Mouse (Mus musculus) gonadal fat pad, adult 2 months (tissue): ENCODE results near the gene Slc22a12. TPM values are rescaled to one million over a fixed set of nuclear protein-coding genes. Genes with fewer than 3 reads are reported as not detected.

Experiments used
- DNase-seq: peaks from one replicate; pipeline ENCODE4 v3.0.0-alpha.2; 2012; ENCODE audit warnings: low read depth
- polyA plus RNA-seq: library from polyadenylated mRNA; depleted of rRNA; stranded (reverse); fragments of >200 nt; gene quantifications from 2 replicates; pipeline ENCODE4 v1.2.3, GENCODE M21; 2012

The Slc22a12 gene
- polyA plus RNA-seq, 1 experiment = 0.24 TPM

- no peak for DNase-seq
These were observed 2.6 kb downstream of the Slc22a12 start for GRCm38 (mm10) chr19:6540191-6540590.

GRCm38 (mm10) chr19:6539592-6539991 lies 3.2 kb downstream of the Slc22a12 start:
- no peak for DNase-seq

- DNase-seq = no peak
These were observed 4.3 kb downstream of the Slc22a12 start for GRCm38 (mm10) chr19:6538546-6538945.

GRCm38 (mm10) chr19:6537526-6537925 lies 5.3 kb downstream of the Slc22a12 start:
- DNase-seq = no peak

- no peak for DNase-seq
These were observed 6.1 kb downstream of the Slc22a12 start for GRCm38 (mm10) chr19:6536696-6537095.

GRCm38 (mm10) chr19:6536201-6536600 lies 6.6 kb downstream of the Slc22a12 start:
- no peak for DNase-seq

- no peak for DNase-seq
These were observed 8.8 kb downstream of the Slc22a12 start for GRCm38 (mm10) chr19:6534118-6534415.

- DNase-seq = no peak
These were observed 9.3 kb downstream of the Slc22a12 start for GRCm38 (mm10) chr19:6533290-6534117.

GRCm38 (mm10) chr19:6532656-6533055 lies 10.2 kb downstream of the Slc22a12 start:
- no peak for DNase-seq

GRCm38 (mm10) chr19:6531832-6532471 lies 10.9 kb downstream of the Slc22a12 start:
- DNase-seq = no peak

- DNase-seq = no peak
These were observed 11.7 kb downstream of the Slc22a12 start for GRCm38 (mm10) chr19:6531011-6531631.

- DNase-seq = no peak
These were observed 12.5 kb downstream of the Slc22a12 start for GRCm38 (mm10) chr19:6530359-6530758.

GRCm38 (mm10) chr19:6529265-6529985 lies 13.4 kb downstream of the Slc22a12 start:
- no peak for DNase-seq

GRCm38 (mm10) chr19:6527839-6528531 lies 14.8 kb downstream of the Slc22a12 start:
- no peak for DNase-seq

- DNase-seq = no peak
These were observed 15.4 kb downstream of the Slc22a12 start for GRCm38 (mm10) chr19:6527439-6527838.

GRCm38 (mm10) chr19:6526010-6526409 lies 16.8 kb downstream of the Slc22a12 start:
- no peak for DNase-seq

GRCm38 (mm10) chr19:6525023-6525422 lies 17.8 kb downstream of the Slc22a12 start:
- DNase-seq = no peak

GRCm38 (mm10) chr19:6522289-6522688 lies 20.5 kb downstream of the Slc22a12 start:
- no peak for DNase-seq

- DNase-seq = no peak
These were observed 21.2 kb downstream of the Slc22a12 start for GRCm38 (mm10) chr19:6521630-6522029.

- DNase-seq = no peak
These were observed 23.3 kb downstream of the Slc22a12 start for GRCm38 (mm10) chr19:6519483-6519882.

- DNase-seq = no peak
These were observed 24.2 kb downstream of the Slc22a12 start for GRCm38 (mm10) chr19:6518601-6519000.

- DNase-seq = no peak
These were observed 26.7 kb downstream of the Slc22a12 start for GRCm38 (mm10) chr19:6516153-6516552.
